Mouse (Mus musculus): ENCODE results near the gene Hif3a. TPM values are rescaled to one million over a fixed set of nuclear protein-coding genes. Genes with fewer than 3 reads are reported as not detected.

The Hif3a gene
- polyA plus RNA-seq, 1 experiment from 2014 or later, result 4.3 TPM

- Histone ChIP-seq H3K9me3 (replicated peaks) (no peaks in the 10 kb centered on the region), H3K27me3 (ENCODE audit: low read depth, poor library complexity, severe bottlenecking) (peaks cover 5% of the 10 kb centered on the region; the same call in 1 of the 2 replicates), H3K36me3 (peaks cover 52% of the 10 kb centered on the region), H3K4me1 (peaks cover 27% of the 10 kb centered on the region), H3K27ac (replicated peaks) (no peak overlapping the region), H3K4me3 (peak overlapping the region; percentile 70)
- WGBS, result 82% methylated on average over 9 of the region's 9 CpGs
- DNase-seq (ENCODE audit: low spot score), result no peak
Observed at GRCm38 (mm10) chr7:17025896-17026622, 36.2 kb downstream of the Hif3a start.

GRCm38 (mm10) chr7:17025505-17025894, 36.7 kb downstream of the Hif3a start:
- H3K36me3 ChIP-seq, result peaks cover 57% of the 10 kb centered on the region
- H3K27ac ChIP-seq (replicated peaks), result no peak overlapping the region
- DNase-seq (ENCODE audit: low spot score), result no peak
- H3K4me3 ChIP-seq, result peak overlapping the region; percentile 70; the same call in 1 of the 2 replicates
- H3K9me3 ChIP-seq (replicated peaks), result no peaks in the 10 kb centered on the region
- peaks cover 5% of the 10 kb centered on the region; the same call in 1 of the 2 replicates for H3K27me3 ChIP-seq (ENCODE audit: low read depth, poor library complexity, severe bottlenecking)
- WGBS, result 89% methylated on average over 4 of the region's 4 CpGs
- peaks cover 27% of the 10 kb centered on the region for H3K4me1 ChIP-seq

GRCm38 (mm10) chr7:17024814-17025504, 37.3 kb downstream of the Hif3a start:
- Histone ChIP-seq H3K4me1 (peaks cover 27% of the 10 kb centered on the region), H3K27me3 (ENCODE audit: low read depth, poor library complexity, severe bottlenecking) (peaks cover 5% of the 10 kb centered on the region; the same call in 1 of the 2 replicates), H3K36me3 (peaks cover 63% of the 10 kb centered on the region), H3K27ac (replicated peaks) (no peak overlapping the region), H3K4me3 (peak overlapping the region; percentile 70; the same call in 1 of the 2 replicates), H3K9me3 (replicated peaks) (no peaks in the 10 kb centered on the region)
- no peak for DNase-seq (ENCODE audit: low spot score)
- whole genome bisulfite sequencing, result 90% methylated on average over 10 of the region's 10 CpGs

- H3K36me3 ChIP-seq, result peaks cover 71% of the 10 kb centered on the region
- H3K27ac ChIP-seq (replicated peaks), result no peak overlapping the region
- no peaks in the 10 kb centered on the region for H3K9me3 ChIP-seq (replicated peaks)
- peaks cover 27% of the 10 kb centered on the region for H3K4me1 ChIP-seq
- H3K4me3 ChIP-seq, result no peak overlapping the region; the same call in 1 of the 2 replicates
- 0 out of 2 replicates have a peak, but pooled peaks cover 4% of the 10 kb centered on the region for H3K27me3 ChIP-seq (ENCODE audit: low read depth, poor library complexity, severe bottlenecking)
- DNase-seq (ENCODE audit: low spot score), result no peak
- WGBS, result 92% methylated on average over 6 of the region's 6 CpGs
Observed at GRCm38 (mm10) chr7:17024141-17024540, 38.1 kb downstream of the Hif3a start.

- H3K36me3 ChIP-seq, result peaks cover 75% of the 10 kb centered on the region
Observed at GRCm38 (mm10) chr7:17023701-17024100, 38.5 kb downstream of the Hif3a start.

GRCm38 (mm10) chr7:17022176-17022575, 40.1 kb downstream of the Hif3a start:
- H3K4me3 ChIP-seq, result no peak overlapping the region
- no peaks in the 10 kb centered on the region for H3K9me3 ChIP-seq (replicated peaks)
- no peaks in the 10 kb centered on the region for H3K27me3 ChIP-seq (ENCODE audit: low read depth, poor library complexity, severe bottlenecking)
- WGBS, result 98% methylated on average over 15 of the region's 15 CpGs
- peaks cover 87% of the 10 kb centered on the region for H3K36me3 ChIP-seq
- no peak for DNase-seq (ENCODE audit: low spot score)
- H3K27ac ChIP-seq (replicated peaks), result no peak overlapping the region
- peaks cover 22% of the 10 kb centered on the region for H3K4me1 ChIP-seq

More at GRCm38 (mm10) chr7:17023701-17024100, 38.5 kb downstream of the Hif3a start:
- Histone ChIP-seq H3K27ac (replicated peaks) (no peak overlapping the region), H3K4me1 (peaks cover 27% of the 10 kb centered on the region), H3K27me3 (ENCODE audit: low read depth, poor library complexity, severe bottlenecking) (no peaks in the 10 kb centered on the region), H3K9me3 (replicated peaks) (no peaks in the 10 kb centered on the region), H3K4me3 (peak overlapping the region; percentile 9; the same call in 1 of the 2 replicates)
- no peak for DNase-seq (ENCODE audit: low spot score)
- 93% methylated on average over 4 of the region's 4 CpGs for WGBS

- DNase-seq (ENCODE audit: low spot score), result no peak
- Histone ChIP-seq H3K4me1 (no peaks in the 10 kb centered on the region), H3K27ac (replicated peaks) (no peak overlapping the region), H3K9me3 (replicated peaks) (no peaks in the 10 kb centered on the region), H3K4me3 (no peak overlapping the region), H3K36me3 (peaks cover 97% of the 10 kb centered on the region), H3K27me3 (ENCODE audit: low read depth, poor library complexity, severe bottlenecking) (no peaks in the 10 kb centered on the region)
- WGBS, result 92% methylated on average over 7 of the region's 7 CpGs
Observed at GRCm38 (mm10) chr7:17019426-17020166, 42.6 kb downstream of the Hif3a start.

- no peak for DNase-seq (ENCODE audit: low spot score)
- no peak overlapping the region for H3K4me3 ChIP-seq
- H3K9me3 ChIP-seq (replicated peaks), result no peaks in the 10 kb centered on the region
- peaks cover 97% of the 10 kb centered on the region for H3K36me3 ChIP-seq
- no peak overlapping the region for H3K27ac ChIP-seq (replicated peaks)
- WGBS, result 92% methylated on average over 2 of the region's 2 CpGs
- H3K27me3 ChIP-seq (ENCODE audit: low read depth, poor library complexity, severe bottlenecking), result no peaks in the 10 kb centered on the region
- H3K4me1 ChIP-seq, result no peaks in the 10 kb centered on the region
Observed at GRCm38 (mm10) chr7:17017921-17018320, 44.3 kb downstream of the Hif3a start.

GRCm38 (mm10) chr7:17017036-17017435, 45.2 kb downstream of the Hif3a start:
- no peaks in the 10 kb centered on the region for H3K4me1 ChIP-seq

GRCm38 (mm10) chr7:17015381-17015780, 46.8 kb downstream of the Hif3a start:
- Histone ChIP-seq H3K4me1 (no peaks in the 10 kb centered on the region), H3K27ac (replicated peaks) (no peak overlapping the region), H3K4me3 (no peak overlapping the region), H3K27me3 (ENCODE audit: low read depth, poor library complexity, severe bottlenecking) (no peaks in the 10 kb centered on the region), H3K36me3 (peaks cover 97% of the 10 kb centered on the region), H3K9me3 (replicated peaks) (no peaks in the 10 kb centered on the region)
- WGBS, result 85% methylated on average over 6 of the region's 6 CpGs
- no peak for DNase-seq (ENCODE audit: low spot score)

More at GRCm38 (mm10) chr7:17017036-17017435, 45.2 kb downstream of the Hif3a start:
- Histone ChIP-seq H3K27me3 (ENCODE audit: low read depth, poor library complexity, severe bottlenecking) (no peaks in the 10 kb centered on the region), H3K36me3 (peaks cover 97% of the 10 kb centered on the region), H3K4me3 (no peak overlapping the region), H3K9me3 (replicated peaks) (no peaks in the 10 kb centered on the region), H3K27ac (replicated peaks) (no peak overlapping the region)
- no peak for DNase-seq (ENCODE audit: low spot score)
- WGBS, result 91% methylated on average over 1 of the region's 1 CpGs

- 95% methylated on average over 7 of the region's 7 CpGs for WGBS
- Histone ChIP-seq H3K9me3 (replicated peaks) (no peaks in the 10 kb centered on the region), H3K27me3 (ENCODE audit: low read depth, poor library complexity, severe bottlenecking) (no peaks in the 10 kb centered on the region), H3K36me3 (peaks cover 100% of the 10 kb centered on the region), H3K27ac (replicated peaks) (no peak overlapping the region), H3K4me1 (no peaks in the 10 kb centered on the region), H3K4me3 (no peak overlapping the region)
- DNase-seq (ENCODE audit: low spot score), result no peak
Observed at GRCm38 (mm10) chr7:17011909-17012590, 50.2 kb downstream of the Hif3a start.

- H3K36me3 ChIP-seq, result peaks cover 100% of the 10 kb centered on the region
Observed at GRCm38 (mm10) chr7:17010010-17010347, 52.2 kb downstream of the Hif3a start.

More at GRCm38 (mm10) chr7:17010010-17010347, 52.2 kb downstream of the Hif3a start:
- no peak for DNase-seq (ENCODE audit: low spot score)
- no peaks in the 10 kb centered on the region for H3K27me3 ChIP-seq (ENCODE audit: low read depth, poor library complexity, severe bottlenecking)
- H3K4me1 ChIP-seq, result no peaks in the 10 kb centered on the region
- 90% methylated on average over 5 of the region's 5 CpGs for WGBS
- H3K27ac ChIP-seq (replicated peaks), result no peak overlapping the region
- H3K9me3 ChIP-seq (replicated peaks), result no peaks in the 10 kb centered on the region
- H3K4me3 ChIP-seq, result no peak overlapping the region
